Mouse (Mus musculus) MEL (cell line): ENCODE measurements around the gene Hs6st1.

Source experiments
- CTCF ChIP-seq, 3 experiments: IDR thresholded peaks in 2 of 3; conservative IDR thresholded peaks in 1 of 3; 2 replicates each; pipeline ENCODE4 v1.5.1; 2011 to 2012; ENCODE audit warnings: low read length in 3 of 3, low read depth in 2 of 3, mild to moderate bottlenecking in 2 of 3, improper control_type of control experiment in 1 of 3, inconsistent platforms in 1 of 3, mixed read lengths in 1 of 3, moderate library complexity in 1 of 3; ENCODE audit not compliant: control insufficient read depth in 1 of 3, insufficient read depth in 1 of 3, poor library complexity in 1 of 3, severe bottlenecking in 1 of 3
- MAFK ChIP-seq: IDR thresholded peaks from 2 replicates; pipeline ENCODE4 v1.6.1; 2011; ENCODE audit warnings: low read depth, mild to moderate bottlenecking, low read length, improper control_type of control experiment, borderline replicate concordance
- MAZ ChIP-seq: IDR thresholded peaks from 2 replicates; pipeline ENCODE4 v1.6.1; 2012; ENCODE audit warnings: low read depth, mild to moderate bottlenecking, inconsistent platforms, low read length, improper control_type of control experiment

GRCm38 (mm10) chr1:36129881-36130280, 61.7 kb downstream of the Hs6st1 start:
- TF ChIP-seq CTCF (IDR thresholded peaks at IDR 0.05 in 2 of 3, conservative IDR thresholded peaks at IDR 0.05 in 1 of 3; ENCODE audit: control insufficient read depth in 1 of 3, insufficient read depth in 1 of 3, low read depth in 2 of 3, low read length in 3 of 3, poor library complexity in 1 of 3, severe bottlenecking in 1 of 3) (no peak), MAFK (no peak), MAZ (no peak)
